Mouse (Mus musculus) brain, embryonic 14.5 days (tissue): ENCODE results near the gene Apba2.

Experiments
- CTCF ChIP-seq: fragments of 200-500 bp; IDR thresholded peaks from 2 replicates; pipeline ENCODE4 v1.5.1; 2012; ENCODE audit warnings: inconsistent platforms, mild to moderate bottlenecking, moderate library complexity, borderline replicate concordance; ENCODE audit not compliant: insufficient read depth, insufficient read length; ENCODE audit errors: extremely low read depth
- POLR2A ChIP-seq: fragments of 200-500 bp; IDR thresholded peaks from 2 replicates; pipeline ENCODE4 v1.6.1; 2012; ENCODE audit warnings: mild to moderate bottlenecking, inconsistent platforms, borderline replicate concordance; ENCODE audit not compliant: poor library complexity, insufficient read depth, insufficient read length, severe bottlenecking; ENCODE audit errors: extremely low read depth

GRCm38 (mm10) chr7:64679771-64680479 lies 178.4 kb downstream of the Apba2 start:
- TF ChIP-seq CTCF: no peak
- no peak for TF ChIP-seq POLR2A
